Mouse (Mus musculus): ENCODE results near the gene Ret. TPM values are rescaled to one million over a fixed set of nuclear protein-coding genes. Genes with fewer than 3 reads are reported as not detected.

The Ret gene
- polyA plus RNA-seq, 1 experiment from 2014 or later = 0.20 TPM

- no peak overlapping the region for H3K4me3 ChIP-seq (ENCODE audit: low read depth, low read length)
- no peaks in the 10 kb centered on the region for H3K27me3 ChIP-seq (ENCODE audit: control insufficient read depth, insufficient read depth, low read length)
- peaks cover 15% of the 10 kb centered on the region for H3K4me1 ChIP-seq (ENCODE audit: control insufficient read depth, insufficient read depth, low read length)
- no peaks in the 10 kb centered on the region for H3K9me3 ChIP-seq (replicated peaks; ENCODE audit: control insufficient read depth, low read length)
- no peak overlapping the region for H3K27ac ChIP-seq (ENCODE audit: low read depth, low read length)
- no peak for ATAC-seq (replicated peaks; ENCODE audit: insufficient number of reproducible peaks, low FRiP score, low TSS enrichment)
- H3K36me3 ChIP-seq (ENCODE audit: control insufficient read depth, insufficient read depth, low read length) = peaks cover 4% of the 10 kb centered on the region; the same call in 1 of the 2 replicates
- no peak overlapping the region for H3K4me2 ChIP-seq
- H3K9ac ChIP-seq (ENCODE audit: low read depth, low read length) = no peak overlapping the region
Observed at GRCm38 (mm10) chr6:118126577-118126976, 70.9 kb downstream of the Ret start.

- Histone ChIP-seq H3K4me2 (no peak overlapping the region), H3K9ac (ENCODE audit: low read depth, low read length) (no peak overlapping the region), H3K4me1 (ENCODE audit: control insufficient read depth, insufficient read depth, low read length) (peaks cover 6% of the 10 kb centered on the region), H3K27ac (ENCODE audit: low read depth, low read length) (no peak overlapping the region), H3K27me3 (ENCODE audit: control insufficient read depth, insufficient read depth, low read length) (no peaks in the 10 kb centered on the region), H3K4me3 (ENCODE audit: low read depth, low read length) (no peak overlapping the region), H3K36me3 (ENCODE audit: control insufficient read depth, insufficient read depth, low read length) (peaks cover 4% of the 10 kb centered on the region; the same call in 1 of the 2 replicates), H3K9me3 (replicated peaks; ENCODE audit: control insufficient read depth, low read length) (no peaks in the 10 kb centered on the region)
- ATAC-seq (replicated peaks; ENCODE audit: insufficient number of reproducible peaks, low FRiP score, low TSS enrichment) = no peak
- WGBS (ENCODE audit: insufficient replicate concordance) = 92% methylated on average over 1 of the region's 1 CpGs
Observed at GRCm38 (mm10) chr6:118122767-118123166, 74.8 kb downstream of the Ret start.

- Histone ChIP-seq H3K4me2 (no peak overlapping the region), H3K9ac (ENCODE audit: low read depth, low read length) (no peak overlapping the region), H3K27me3 (ENCODE audit: control insufficient read depth, insufficient read depth, low read length) (no peaks in the 10 kb centered on the region), H3K36me3 (ENCODE audit: control insufficient read depth, insufficient read depth, low read length) (no peaks in the 10 kb centered on the region), H3K4me1 (ENCODE audit: control insufficient read depth, insufficient read depth, low read length) (no peaks in the 10 kb centered on the region), H3K27ac (ENCODE audit: low read depth, low read length) (no peak overlapping the region), H3K4me3 (ENCODE audit: low read depth, low read length) (no peak overlapping the region), H3K9me3 (replicated peaks; ENCODE audit: control insufficient read depth, low read length) (no peaks in the 10 kb centered on the region)
- ATAC-seq (replicated peaks; ENCODE audit: insufficient number of reproducible peaks, low FRiP score, low TSS enrichment) = no peak
- 53% methylated on average over 1 of the region's 1 CpGs for WGBS (ENCODE audit: insufficient replicate concordance)
Observed at GRCm38 (mm10) chr6:118111810-118112209, 85.7 kb downstream of the Ret start.

Other genes starting within 250 kb of the Ret start
- 0.30 and 0.49 TPM in 2 replicates for gene Rasgef1a, start 186.3 kb downstream of the Ret start, polyA plus RNA-seq (2014; fragmentation: Nextera tagmentation; extraction: Ambion mirVana)
- gene Csgalnact2, start 58.6 kb downstream of the Ret start, polyA plus RNA-seq (2014; fragmentation: Nextera tagmentation; extraction: Ambion mirVana) = 10.2 and 12.8 TPM in 2 replicates
- 25.1 and 31.6 TPM in 2 replicates for gene Bms1, start 221.8 kb upstream of the Ret start, polyA plus RNA-seq (2014; fragmentation: Nextera tagmentation; extraction: Ambion mirVana)

Data from heart, embryonic 11.5 days (tissue).